Mouse (Mus musculus): ENCODE measurements at regions not wholly inside any gene's neighbourhood (a gene's known extent, or its start where the extent isn't known, plus 50 kb on each side); places are given as distances from the start of the nearest gene placed in this dataset.

DNA sequence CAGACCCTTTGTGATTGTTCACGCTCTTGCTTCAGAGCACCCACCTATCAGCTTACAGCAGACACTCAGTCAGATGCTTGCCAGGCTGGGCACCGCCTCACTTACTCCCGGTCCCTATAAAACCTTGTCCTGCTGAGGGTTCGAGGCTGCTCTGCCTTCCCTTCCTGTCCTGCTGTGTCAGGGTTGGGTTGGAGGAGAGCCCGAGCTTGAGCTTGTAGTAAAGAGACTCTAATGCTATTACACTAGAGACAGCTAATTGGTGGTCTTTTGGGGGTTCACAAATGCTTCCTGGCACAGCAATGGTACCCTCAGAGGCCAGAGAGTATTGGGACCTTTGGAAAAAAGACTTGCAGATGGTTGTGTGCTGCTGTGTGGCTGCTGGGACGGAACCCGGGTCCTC, 55.6 kb upstream of the Kctd3 start:
- H3K4me2 ChIP-seq (ENCODE audit: low read depth, low read length), result no peak overlapping the region
- no peaks in the 10 kb centered on the region for H3K36me3 ChIP-seq (ENCODE audit: control insufficient read depth, insufficient read depth, low read length)
- no peaks in the 10 kb centered on the region for H3K9me3 ChIP-seq (replicated peaks; ENCODE audit: control insufficient read depth, low read length)
- no peaks in the 10 kb centered on the region for H3K4me1 ChIP-seq (ENCODE audit: control insufficient read depth, insufficient read depth, low read length)
- ATAC-seq (ENCODE audit: insufficient read depth, low FRiP score), result no peak
- no peak overlapping the region for H3K27ac ChIP-seq (ENCODE audit: low read length)
- H3K4me3 ChIP-seq (replicated peaks; ENCODE audit: low read length), result no peak overlapping the region
- WGBS, result 81% methylated on average over 7 of the region's 7 CpGs
- H3K9ac ChIP-seq (ENCODE audit: low read length), result no peak overlapping the region
- H3K27me3 ChIP-seq (ENCODE audit: control insufficient read depth, insufficient read depth, low read length), result no peaks in the 10 kb centered on the region
